ENCODE assay signal across 25 mouse cellular contexts in genomic region chr19:10082105-10082504, GRCm38 (mm10). TPM values are rescaled to one million over a fixed set of nuclear protein-coding genes. Genes with fewer than 3 reads are reported as not detected.
DNase-seq lines count a peak whose midpoint lies in the region; ATAC-seq and TF ChIP-seq lines count a peak whose summit lies in the region.
"Had no signal": no experiment of that assay in that cellular context is flagged by ENCODE, and none has a peak within 500 bp of the region (broad histone marks: within the 10 kb centered on the region; RNA-seq: fewer than 3 reads in every experiment).

No protein-coding gene starts in this region.

- no peak overlapping the region for H3K4me2 ChIP-seq in heart, embryonic 11.5 days
- H3K4me2 ChIP-seq in heart, embryonic 13.5 days = no peak overlapping the region
- H3K4me2 ChIP-seq: limb, embryonic 13.5 days had no signal

- peak overlapping the region; percentile 70 for H3K27ac ChIP-seq in heart, embryonic 11.5 days (ENCODE audit: low read depth, low read length)
- H3K27ac ChIP-seq in heart, embryonic 10.5 days = no peak overlapping the region
- H3K27ac ChIP-seq in heart, embryonic 13.5 days (replicated peaks) = peak overlapping the region; percentile 62
- no peak overlapping the region for H3K27ac ChIP-seq in left cerebral cortex, adult 2 months
- H3K27ac ChIP-seq: hindbrain, embryonic 10.5 days; limb, embryonic 13.5 days had no signal

- H3K27me3 ChIP-seq in heart, embryonic 11.5 days (ENCODE audit: control insufficient read depth, insufficient read depth, low read length) = no peaks in the 10 kb centered on the region
- no peaks in the 10 kb centered on the region for H3K27me3 ChIP-seq in heart, embryonic 10.5 days (ENCODE audit: insufficient read depth, poor library complexity, severe bottlenecking)
- H3K27me3 ChIP-seq in heart, embryonic 13.5 days (replicated peaks) = no peaks in the 10 kb centered on the region
- H3K27me3 ChIP-seq: CH12.LX; limb, embryonic 13.5 days; Patski had no signal

- no peak for ATAC-seq in heart, embryonic 11.5 days (replicated peaks; ENCODE audit: insufficient number of reproducible peaks, low FRiP score, low TSS enrichment)
- ATAC-seq in heart, embryonic 13.5 days (ENCODE audit: extremely low read depth, insufficient number of reproducible peaks, low FRiP score, low TSS enrichment) = no peak
- ATAC-seq: forebrain, postnatal 0 days; hindbrain, embryonic 16.5 days; intestine, embryonic 16.5 days; Patski had no signal

- 52% methylated on average over 3 of the region's 3 CpGs for WGBS in heart, embryonic 11.5 days (ENCODE audit: insufficient replicate concordance)
- 55% methylated on average over 3 of the region's 3 CpGs for WGBS in heart, embryonic 10.5 days
- 38% methylated on average over 3 of the region's 3 CpGs for WGBS in heart, embryonic 13.5 days

- peaks cover 45% of the 10 kb centered on the region for H3K36me3 ChIP-seq in heart, embryonic 11.5 days (ENCODE audit: control insufficient read depth, insufficient read depth, low read length)
- peaks cover 88% of the 10 kb centered on the region for H3K36me3 ChIP-seq in heart, embryonic 10.5 days
- H3K36me3 ChIP-seq in heart, embryonic 13.5 days = peaks cover 97% of the 10 kb centered on the region

- TF ChIP-seq CTCF in left cerebral cortex, adult 2 months (IDR thresholded peaks at IDR 0.05) = no peak

- no peak overlapping the region for H3K9ac ChIP-seq in heart, embryonic 11.5 days (ENCODE audit: low read depth, low read length)
- H3K9ac ChIP-seq in heart, embryonic 13.5 days = no peak overlapping the region
- H3K9ac ChIP-seq: forebrain, postnatal 0 days; limb, embryonic 13.5 days had no signal

- H3K9me3 ChIP-seq in heart, embryonic 11.5 days (replicated peaks; ENCODE audit: control insufficient read depth, low read length) = no peaks in the 10 kb centered on the region
- H3K9me3 ChIP-seq in heart, embryonic 10.5 days = no peaks in the 10 kb centered on the region
- no peaks in the 10 kb centered on the region for H3K9me3 ChIP-seq in heart, embryonic 13.5 days
- H3K9me3 ChIP-seq: G1E; hindbrain, embryonic 10.5 days; limb, embryonic 13.5 days had no signal

- H3K4me3 ChIP-seq in heart, embryonic 11.5 days (ENCODE audit: low read depth, low read length) = no peak overlapping the region
- H3K4me3 ChIP-seq in heart, embryonic 10.5 days = no peak overlapping the region
- no peak overlapping the region for H3K4me3 ChIP-seq in heart, embryonic 13.5 days
- no peak overlapping the region for H3K4me3 ChIP-seq in left cerebral cortex, adult 2 months
- H3K4me3 ChIP-seq: hindbrain, embryonic 10.5 days; limb, embryonic 13.5 days had no signal

- intact Hi-C loops in left cerebral cortex, adult 2 months (cut with DNase I) = no loop called here

- no peak for DNase-seq in heart, embryonic 10.5 days (ENCODE audit: low spot score)
- peak; percentile 29 for DNase-seq in heart, postnatal 4 days
- DNase-seq in right cerebral cortex, adult 18-20 months = no peak
- no peak for DNase-seq in cerebellum, adult 8-10 months
- DNase-seq in left cerebral cortex, adult 2 months (ENCODE audit: extremely low spot score in 1 of 2, low spot score in 2 of 2) = no peak
- DNase-seq: adrenal gland, postnatal 36 days; B cell, adult 2 months; cerebellum, adult 11 months; cerebellum, postnatal 10 days; forebrain, postnatal 0 days; kidney, postnatal 36 days; lung, adult 2 months; lung, postnatal 14 days; midbrain, embryonic 14.5 days; right cerebral cortex, postnatal 25 days; spleen, adult 18-20 months had no signal

- peaks cover 6% of the 10 kb centered on the region; the same call in 1 of the 2 replicates for H3K4me1 ChIP-seq in heart, embryonic 11.5 days (ENCODE audit: control insufficient read depth, insufficient read depth, low read length)
- H3K4me1 ChIP-seq in heart, embryonic 10.5 days = 0 out of 2 replicates have a peak, but pooled peaks cover 2% of the 10 kb centered on the region
- peaks cover 6% of the 10 kb centered on the region; the same call in 1 of the 2 replicates for H3K4me1 ChIP-seq in heart, embryonic 13.5 days
- H3K4me1 ChIP-seq: hindbrain, embryonic 10.5 days had no signal

RNA-seq across cellular contexts. Expression of gene Fads2, which starts 19.4 kb away (rescaled TPM):
- 27.1 and 31.1 TPM in 2 replicates for polyA plus RNA-seq in heart, embryonic 11.5 days (2014; fragmentation: Nextera tagmentation; extraction: Ambion mirVana)
- 72.7 and 87.6 TPM in 2 replicates for polyA plus RNA-seq in heart, embryonic 10.5 days (2016; fragmentation: Nextera tagmentation; extraction: Ambion mirVana)
- polyA plus RNA-seq in heart, embryonic 13.5 days (2015; fragmentation: Nextera tagmentation; extraction: Ambion mirVana) = 47.1 and 50.3 TPM in 2 replicates
- total RNA-seq in heart, postnatal 4 days (2021) = 10 to 100 TPM; 15.9 to 17.0 TPM
- total RNA-seq in left cerebral cortex, adult 2 months (2021) = 100 to 1,000 TPM; 109 to 121 TPM

RNA-seq across cellular contexts. Expression of gene Fads3, which starts 40.7 kb away (rescaled TPM):
- 15.8 and 17.9 TPM in 2 replicates for polyA plus RNA-seq in heart, embryonic 11.5 days (2014; fragmentation: Nextera tagmentation; extraction: Ambion mirVana)
- 16.5 and 19.0 TPM in 2 replicates for polyA plus RNA-seq in heart, embryonic 10.5 days (2016; fragmentation: Nextera tagmentation; extraction: Ambion mirVana)
- 39.4 and 41.9 TPM in 2 replicates for polyA plus RNA-seq in heart, embryonic 13.5 days (2015; fragmentation: Nextera tagmentation; extraction: Ambion mirVana)
- total RNA-seq in heart, postnatal 4 days (2021) = 10 to 100 TPM; 55.6 to 55.7 TPM
- 10 to 100 TPM; 26.6 to 28.1 TPM for total RNA-seq in left cerebral cortex, adult 2 months (2021)

Comparison
In these comparisons a context has a peak if more than half of its experiments do, and no peak if none do; other contexts are left out.
1. H3K27ac ChIP-seq: peak in heart, embryonic 11.5 days (single experiment) and heart, embryonic 13.5 days (single experiment); none in heart, embryonic 10.5 days (single experiment) and left cerebral cortex, adult 2 months (single experiment).